Mouse (Mus musculus) ES-Bruce4 (cell line): ENCODE results near the gene Actl6b. TPM values are rescaled to one million over a fixed set of nuclear protein-coding genes. Genes with fewer than 3 reads are reported as not detected.
A peak's percentile ranks its signal among the peaks of the same experiment; 100 is the strongest.

Experiments
- H3K27ac ChIP-seq: 2 replicates; pipeline ENCODE4 v1.5.1; 2012; ENCODE audit warnings: low read length, inconsistent platforms; ENCODE audit not compliant: insufficient read depth
- H3K27me3 ChIP-seq: 2 replicates; pipeline ENCODE4 v1.6.1; 2012; ENCODE audit warnings: mild to moderate bottlenecking, low read length, inconsistent platforms; ENCODE audit not compliant: control insufficient read depth, poor library complexity, insufficient read depth, severe bottlenecking
- H3K36me3 ChIP-seq: 2 replicates; pipeline ENCODE4 v1.6.1; 2012; ENCODE audit warnings: inconsistent platforms, mild to moderate bottlenecking, low read length, moderate library complexity; ENCODE audit not compliant: control insufficient read depth, poor library complexity, insufficient read depth, severe bottlenecking
- H3K4me1 ChIP-seq: one replicate; pipeline ENCODE4 v1.8.1; 2011; ENCODE audit warnings: low read length; ENCODE audit not compliant: control insufficient read depth, insufficient read depth
- H3K4me3 ChIP-seq: 2 replicates; pipeline ENCODE4 v1.5.1; 2011; ENCODE audit warnings: low read depth, mild to moderate bottlenecking, low read length
- H3K9ac ChIP-seq: 2 replicates; pipeline ENCODE4 v1.6.1; 2012; ENCODE audit warnings: low read depth, mild to moderate bottlenecking, inconsistent platforms; ENCODE audit not compliant: poor library complexity, severe bottlenecking
- H3K9me3 ChIP-seq: replicated peaks from 2 replicates; pipeline ENCODE4 v1.6.1; 2012; ENCODE audit warnings: mild to moderate bottlenecking, low read length, inconsistent platforms; ENCODE audit not compliant: control insufficient read depth, poor library complexity, insufficient read depth, severe bottlenecking
- CTCF ChIP-seq: IDR thresholded peaks from one replicate; pipeline ENCODE4 v1.8.1; 2011; ENCODE audit warnings: low read depth, low read length
- EP300 ChIP-seq: IDR thresholded peaks from 2 replicates; pipeline ENCODE4 v1.6.1; 2011; ENCODE audit warnings: low read depth, low read length; ENCODE audit not compliant: insufficient read depth
- POLR2A ChIP-seq: IDR thresholded peaks from one replicate; pipeline ENCODE4 v1.8.1; 2011; ENCODE audit warnings: low read length; ENCODE audit not compliant: insufficient read depth
- polyA plus RNA-seq: library from polyadenylated mRNA; stranded (reverse); fragments of >200 nt; gene quantifications from 2 replicates; pipeline ENCODE4 v1.2.4, GENCODE M21; 2011; ENCODE audit warnings: low read depth; ENCODE audit not compliant: missing spikeins, insufficient read depth, insufficient read length

Gene Actl6b
- polyA plus RNA-seq, 1 experiment: not detected

DNA sequence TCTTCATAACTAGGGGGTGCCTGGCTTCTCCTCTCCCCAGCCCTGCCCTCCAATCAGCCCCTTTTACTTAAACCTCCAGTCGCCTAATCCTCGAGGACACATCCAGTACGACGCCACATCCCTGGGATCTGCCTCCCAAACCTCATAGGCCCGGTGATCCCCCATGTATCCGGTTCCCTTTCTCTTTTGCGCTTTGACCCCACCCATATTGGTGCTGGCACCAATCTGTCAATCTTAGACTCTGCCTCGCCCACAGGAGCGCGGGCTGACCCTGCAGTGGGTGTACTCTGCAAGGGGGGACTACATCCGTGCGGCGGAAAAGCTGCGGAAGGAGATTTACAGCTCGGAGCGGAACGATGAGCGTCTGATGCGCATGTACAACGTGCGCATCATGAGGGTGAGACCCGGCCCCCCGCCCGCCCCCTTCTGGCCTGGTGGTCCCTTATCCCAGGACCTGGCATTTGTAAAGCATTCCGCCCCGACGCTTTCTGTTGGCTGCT is 30.4 kb downstream of the Actl6b start:
- TF ChIP-seq EP300 (no peak), CTCF (peak; percentile 5), POLR2A (no peak)
- peak overlapping the region; percentile 37 for H3K4me3 ChIP-seq
- H3K9me3 ChIP-seq: no peaks in the 10 kb centered on the region
- H3K36me3 ChIP-seq: no peaks in the 10 kb centered on the region
- 0 out of 2 replicates have a peak overlapping the region, but pooled peaks have one; percentile 2 for H3K9ac ChIP-seq
- H3K4me1 ChIP-seq: no peaks in the 10 kb centered on the region
- H3K27me3 ChIP-seq: no peaks in the 10 kb centered on the region
- no peak overlapping the region for H3K27ac ChIP-seq

- Histone ChIP-seq H3K36me3 (no peaks in the 10 kb centered on the region), H3K27ac (no peak overlapping the region), H3K27me3 (no peaks in the 10 kb centered on the region), H3K4me1 (no peaks in the 10 kb centered on the region), H3K9me3 (no peaks in the 10 kb centered on the region), H3K4me3 (no peak overlapping the region), H3K9ac (no peak overlapping the region)
- TF ChIP-seq POLR2A: no peak
- 0 out of 2 replicates have a peak, but pooled peaks have one; percentile 21 for TF ChIP-seq EP300
- peak; percentile 69 for TF ChIP-seq CTCF
Observed at GRCm38 (mm10) chr5:137584976-137585375, 31.7 kb downstream of the Actl6b start.

GRCm38 (mm10) chr5:137590507-137590906 is 37.2 kb downstream of the Actl6b start:
- Histone ChIP-seq H3K27ac (no peak overlapping the region), H3K4me1 (no peaks in the 10 kb centered on the region), H3K4me3 (no peak overlapping the region), H3K27me3 (no peaks in the 10 kb centered on the region), H3K36me3 (no peaks in the 10 kb centered on the region), H3K9ac (no peak overlapping the region), H3K9me3 (no peaks in the 10 kb centered on the region)
- TF ChIP-seq CTCF (no peak), EP300 (no peak), POLR2A (no peak)

DNA sequence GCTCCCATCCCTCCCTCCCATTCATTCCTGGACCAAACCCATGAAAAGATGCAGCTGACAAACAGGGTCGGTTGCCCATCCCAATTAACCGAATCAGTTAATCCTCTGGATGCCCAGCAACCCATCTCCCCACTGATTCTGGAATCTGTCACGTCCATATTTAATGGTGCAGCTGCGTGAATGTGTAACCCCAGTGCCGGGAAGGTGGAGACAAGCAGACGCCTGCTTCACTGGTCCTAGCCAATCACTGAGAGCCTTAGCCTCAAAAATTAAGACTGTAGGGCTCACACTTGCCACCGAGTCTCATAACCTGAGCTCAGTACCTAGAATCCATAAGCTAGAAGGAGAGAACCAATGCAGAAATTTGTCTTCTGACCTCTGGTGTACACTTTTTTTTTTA is 42.6 kb downstream of the Actl6b start:
- no peaks in the 10 kb centered on the region for H3K27me3 ChIP-seq
- no peaks in the 10 kb centered on the region for H3K36me3 ChIP-seq
- H3K4me1 ChIP-seq: peaks cover 5% of the 10 kb centered on the region
- TF ChIP-seq CTCF: no peak
- no peak for TF ChIP-seq EP300
- no peak for TF ChIP-seq POLR2A
- no peak overlapping the region for H3K27ac ChIP-seq
- H3K4me3 ChIP-seq: peak overlapping the region; percentile 36
- H3K9ac ChIP-seq: peak overlapping the region; percentile 6; the same call in 1 of the 2 replicates
- no peaks in the 10 kb centered on the region for H3K9me3 ChIP-seq

DNA sequence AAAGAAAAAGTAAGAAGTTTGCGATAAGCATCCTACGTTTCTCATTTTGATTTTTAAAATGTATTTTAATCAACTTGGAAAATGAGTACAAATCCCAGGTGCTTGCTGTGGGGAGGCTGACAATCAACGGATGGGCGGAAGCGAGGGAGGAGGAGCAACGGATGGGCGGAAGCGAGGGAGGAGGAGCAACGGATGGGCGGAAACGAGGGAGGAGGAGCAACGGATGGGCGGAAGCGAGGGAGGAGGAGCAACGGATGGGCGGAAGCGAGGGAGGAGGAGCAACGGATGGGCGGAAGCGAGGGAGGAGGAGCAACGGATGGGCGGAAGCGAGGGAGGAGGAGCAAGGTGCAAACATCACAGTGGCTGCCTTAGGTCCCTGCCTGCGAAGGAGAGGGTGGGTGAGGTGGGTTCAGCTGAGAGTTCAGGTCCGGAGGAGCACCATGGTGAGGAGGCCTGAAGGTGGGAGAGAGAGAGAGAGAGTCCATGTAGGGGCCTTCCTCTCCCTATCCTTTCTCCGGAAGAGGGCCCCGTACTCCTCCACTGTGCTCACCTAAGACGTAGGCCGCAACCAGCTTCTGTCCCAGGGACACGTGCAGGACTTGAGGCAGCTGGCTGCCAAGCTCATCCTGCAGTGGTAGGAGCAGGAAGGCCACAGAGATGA is 43.4 kb downstream of the Actl6b start:
- Histone ChIP-seq H3K4me1 (peaks cover 5% of the 10 kb centered on the region), H3K36me3 (no peaks in the 10 kb centered on the region), H3K27ac (peak overlapping the region; percentile 53), H3K4me3 (peak overlapping the region; percentile 98), H3K27me3 (no peaks in the 10 kb centered on the region), H3K9me3 (no peaks in the 10 kb centered on the region), H3K9ac (peak overlapping the region; percentile 88)
- TF ChIP-seq CTCF (no peak), POLR2A (peak; percentile 90)

DNA sequence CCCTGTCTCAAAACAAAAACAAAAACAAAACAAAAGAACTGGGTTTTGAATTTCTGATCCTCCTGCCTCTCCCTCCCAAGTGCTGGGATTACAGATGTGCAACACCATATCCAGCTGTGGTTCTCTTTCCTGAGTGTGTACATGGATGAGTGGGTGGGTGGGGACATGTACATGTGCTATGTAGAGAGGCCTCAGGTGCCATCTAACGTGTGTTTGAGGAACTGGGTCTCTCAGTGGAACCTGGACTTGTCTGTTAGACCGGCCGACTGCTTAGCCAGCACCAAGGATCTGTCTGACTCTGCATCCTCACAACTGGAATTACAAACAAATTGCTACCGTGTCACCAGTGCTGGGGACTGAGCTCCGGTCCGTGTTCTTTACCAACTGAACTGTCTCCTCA is 44.3 kb downstream of the Actl6b start:
- H3K4me3 ChIP-seq: peak overlapping the region; percentile 98
- H3K27me3 ChIP-seq: no peaks in the 10 kb centered on the region
- H3K36me3 ChIP-seq: no peaks in the 10 kb centered on the region
- TF ChIP-seq EP300 (no peak), POLR2A (no peak), CTCF (no peak)
- H3K9me3 ChIP-seq: no peaks in the 10 kb centered on the region
- H3K4me1 ChIP-seq: peaks cover 5% of the 10 kb centered on the region
- H3K27ac ChIP-seq: peak overlapping the region; percentile 22
- peak overlapping the region; percentile 88 for H3K9ac ChIP-seq
